Mouse (Mus musculus) liver, embryonic 14.5 days (tissue): ENCODE data around the gene Ppp2r5d.

Experiments used
- CTCF ChIP-seq: IDR thresholded peaks from 2 replicates; pipeline ENCODE4 v1.5.1; 2016; ENCODE audit warnings: antibody characterized with exemption, low read depth, control low read depth
- EP300 ChIP-seq: IDR thresholded peaks from 2 replicates; pipeline ENCODE4 v1.6.1; 2016; ENCODE audit warnings: antibody characterized with exemption, low read depth

DNA sequence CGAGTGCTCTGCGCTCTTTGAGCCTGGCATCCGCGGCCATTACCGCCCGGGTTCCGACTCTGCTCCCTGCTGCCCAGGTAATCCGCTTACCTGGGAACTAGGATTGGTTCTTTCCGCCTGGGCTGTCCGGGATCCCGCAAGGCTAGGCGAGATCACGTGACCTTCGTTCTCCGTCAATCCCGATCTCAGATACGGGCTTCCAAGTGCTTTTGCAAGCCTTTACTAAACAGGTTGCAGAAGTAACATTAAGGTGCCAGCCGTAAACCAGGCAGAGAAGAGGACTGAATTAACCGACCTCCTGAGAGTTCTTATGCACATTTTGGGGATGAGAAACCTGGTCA is 58.6 kb downstream of the Ppp2r5d start:
- TF ChIP-seq CTCF (no peak), EP300 (no peak)
